Mouse (Mus musculus) limb, embryonic 15.5 days (tissue): ENCODE data around the gene Tacc2. TPM values are rescaled to one million over a fixed set of nuclear protein-coding genes. Genes with fewer than 3 reads are reported as not detected.
A peak's percentile ranks its signal among the peaks of the same experiment; 100 is the strongest.

ENCODE experiments used
- ATAC-seq: fragments of 200-750 bp; cut with Nextera tagmentation; 2 replicates; pipeline ENCODE4 v1.8.0; 2017; ENCODE audit warnings: low read depth, moderate TSS enrichment; ENCODE audit not compliant: insufficient number of reproducible peaks, low FRiP score, low TSS enrichment
- H3K27ac ChIP-seq: fragments of 300-500 bp; sonication (generic); 2 replicates; pipeline ENCODE4 v1.5.1; 2015; ENCODE audit warnings: moderate library complexity, mild to moderate bottlenecking, inconsistent platforms
- H3K27me3 ChIP-seq: fragments of 300-500 bp; sonication (generic); 2 replicates; pipeline ENCODE4 v1.6.1; 2015; ENCODE audit warnings: inconsistent platforms
- H3K36me3 ChIP-seq: fragments of 300-500 bp; sonication (generic); 2 replicates; pipeline ENCODE4 v1.6.1; 2015; ENCODE audit warnings: inconsistent platforms
- H3K4me1 ChIP-seq: fragments of 300-500 bp; sonication (generic); 2 replicates; pipeline ENCODE4 v1.6.1; 2015; ENCODE audit warnings: inconsistent platforms
- H3K4me2 ChIP-seq: fragments of 300-500 bp; sonication (generic); 2 replicates; pipeline ENCODE4 v1.6.1; 2015; ENCODE audit warnings: mild to moderate bottlenecking, inconsistent platforms
- H3K4me3 ChIP-seq: fragments of 300-500 bp; sonication (generic); 2 replicates; pipeline ENCODE4 v1.5.1; 2015; ENCODE audit warnings: mild to moderate bottlenecking, inconsistent platforms
- H3K9ac ChIP-seq: fragments of 300-500 bp; sonication (generic); 2 replicates; pipeline ENCODE4 v1.6.1; 2015; ENCODE audit warnings: inconsistent platforms
- H3K9me3 ChIP-seq: fragments of 300-500 bp; sonication (generic); 2 replicates; pipeline ENCODE4 v1.6.1; 2016; ENCODE audit warnings: inconsistent platforms
- WGBS: fragments of 180-500 bp; shearing (Covaris S2); methylation state at CpG from one replicate; pipeline ENCODE4 v1.1.7; 2015; 5-methylcytosine and 5-hydroxymethylcytosine counted together
- polyA plus RNA-seq: library from polyadenylated mRNA; unstranded; fragments of >200 nt; fragmentation: Nextera tagmentation; extraction: Ambion mirVana; gene quantifications from 2 replicates; pipeline ENCODE4 v1.2.1, GENCODE M21; 2015

Gene Tacc2
- polyA plus RNA-seq, 1 experiment from 2014 or later: 31.3 TPM

GRCm38 (mm10) chr7:130692943-130693799, 115.9 kb downstream of the Tacc2 start:
- peak overlapping the region; percentile 52 for H3K4me3 ChIP-seq
- no peaks in the 10 kb centered on the region for H3K27me3 ChIP-seq
- H3K9me3 ChIP-seq: no peaks in the 10 kb centered on the region
- peak overlapping the region; percentile 66 for H3K9ac ChIP-seq
- peak overlapping the region; percentile 96 for H3K27ac ChIP-seq
- peak; percentile 60 for ATAC-seq
- H3K36me3 ChIP-seq: no peaks in the 10 kb centered on the region
- peaks cover 52% of the 10 kb centered on the region for H3K4me1 ChIP-seq
- H3K4me2 ChIP-seq: peak overlapping the region; percentile 70
- 3% methylated on average over 19 of the region's 19 CpGs for WGBS

DNA sequence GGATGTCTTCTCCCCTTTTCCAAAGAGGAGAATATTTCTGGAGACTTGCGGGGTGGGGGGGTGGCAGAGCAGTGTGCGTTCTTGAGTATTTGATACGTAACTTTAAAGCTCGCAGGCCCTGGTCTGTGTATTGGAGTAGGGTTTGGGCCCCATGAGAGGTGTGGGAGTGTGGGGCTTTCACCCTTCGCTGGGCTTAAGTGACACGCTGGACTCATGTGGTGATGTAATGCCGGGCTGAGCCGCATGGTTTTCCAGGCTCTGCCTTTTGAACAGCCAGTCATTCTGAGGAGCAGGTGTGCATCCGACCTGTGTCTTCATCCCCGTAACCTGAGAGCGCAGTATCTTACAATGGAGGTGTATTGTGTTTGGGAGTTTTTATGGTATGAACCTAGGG, 116.6 kb downstream of the Tacc2 start:
- no peak for ATAC-seq
- Histone ChIP-seq H3K9me3 (no peaks in the 10 kb centered on the region), H3K27me3 (no peaks in the 10 kb centered on the region), H3K4me3 (peak overlapping the region; percentile 52), H3K9ac (peak overlapping the region; percentile 66), H3K4me1 (peaks cover 57% of the 10 kb centered on the region), H3K4me2 (peak overlapping the region; percentile 70), H3K36me3 (no peaks in the 10 kb centered on the region), H3K27ac (peak overlapping the region; percentile 96)
- 21% methylated on average over 11 of the region's 11 CpGs for WGBS

GRCm38 (mm10) chr7:130695669-130696338, 118.6 kb downstream of the Tacc2 start:
- Histone ChIP-seq H3K9ac (no peak overlapping the region), H3K4me2 (no peak overlapping the region), H3K9me3 (no peaks in the 10 kb centered on the region), H3K36me3 (peaks cover 4% of the 10 kb centered on the region; the same call in 1 of the 2 replicates), H3K4me3 (no peak overlapping the region), H3K27ac (peak overlapping the region; percentile 17; the same call in 1 of the 2 replicates), H3K27me3 (no peaks in the 10 kb centered on the region), H3K4me1 (peaks cover 54% of the 10 kb centered on the region)
- WGBS: 76% methylated on average over 13 of the region's 13 CpGs
- no peak for ATAC-seq

DNA sequence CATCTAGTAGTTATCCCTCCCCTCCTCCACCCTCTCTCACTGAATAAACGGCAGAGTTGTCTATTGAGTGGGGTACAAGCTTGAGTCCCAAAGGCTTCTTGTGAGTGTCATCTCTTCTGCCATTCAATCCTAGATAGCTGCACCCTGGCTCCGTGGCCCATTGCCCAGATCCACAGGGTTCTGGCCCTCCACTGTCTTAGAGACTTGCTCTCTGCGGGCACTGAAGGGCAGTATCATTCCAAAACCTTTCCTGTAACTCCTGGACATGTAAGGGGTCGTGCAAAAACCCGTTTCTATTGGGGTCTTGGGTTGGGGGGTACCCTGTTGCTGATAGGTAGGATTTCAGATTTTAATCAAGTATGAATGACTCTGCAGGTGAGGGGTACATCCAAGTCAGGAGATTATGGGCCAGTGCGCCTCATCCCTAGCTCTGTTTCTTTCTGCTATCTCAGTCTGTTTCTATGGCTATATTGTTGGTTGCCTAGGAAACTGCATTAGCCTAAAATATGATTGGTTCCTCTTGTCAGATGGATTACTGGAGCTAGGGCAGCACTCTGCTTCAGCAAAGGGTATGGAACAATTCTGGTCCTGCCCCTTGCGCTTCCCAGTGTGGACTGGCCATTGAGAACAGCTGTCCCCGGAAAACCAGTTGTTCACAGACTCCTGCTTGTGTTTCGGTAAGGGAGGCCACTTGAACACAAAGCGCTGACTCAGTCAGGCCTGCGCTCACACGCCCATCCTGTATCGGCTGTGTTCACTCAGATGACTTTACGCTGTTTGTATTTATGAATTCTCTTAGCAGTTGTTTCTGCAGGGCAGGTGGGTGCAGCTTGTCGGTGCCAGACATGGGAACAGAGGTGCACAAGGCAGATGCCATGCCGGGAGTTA, 119.4 kb downstream of the Tacc2 start:
- Histone ChIP-seq H3K9me3 (no peaks in the 10 kb centered on the region), H3K4me1 (peaks cover 48% of the 10 kb centered on the region), H3K9ac (no peak overlapping the region), H3K36me3 (peaks cover 4% of the 10 kb centered on the region; the same call in 1 of the 2 replicates), H3K4me2 (no peak overlapping the region), H3K27ac (peak overlapping the region; percentile 22; the same call in 1 of the 2 replicates), H3K4me3 (no peak overlapping the region), H3K27me3 (no peaks in the 10 kb centered on the region)
- no peak for ATAC-seq
- 73% methylated on average over 16 of the region's 16 CpGs for WGBS

DNA sequence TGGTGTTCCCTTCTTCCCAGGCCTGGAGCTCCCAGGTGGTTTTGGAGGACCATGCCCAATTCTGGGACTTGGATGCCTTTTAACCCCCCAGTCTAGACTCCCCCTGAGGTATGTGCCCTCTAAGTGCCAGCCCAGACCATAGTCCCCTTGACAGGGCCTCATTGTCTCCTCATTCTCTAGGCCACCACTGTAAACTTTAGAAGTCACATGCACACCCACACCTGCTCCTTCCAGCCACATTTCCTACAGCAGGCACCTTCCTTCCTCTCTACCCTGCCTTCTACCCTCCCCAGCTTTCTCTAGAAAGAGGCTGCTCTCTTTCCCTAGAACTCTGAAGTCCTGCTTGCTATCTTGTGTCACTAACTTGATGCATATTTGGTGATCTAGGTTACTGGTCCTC, 121.2 kb downstream of the Tacc2 start:
- no peaks in the 10 kb centered on the region for H3K27me3 ChIP-seq
- ATAC-seq: no peak
- H3K9me3 ChIP-seq: no peaks in the 10 kb centered on the region
- H3K4me3 ChIP-seq: no peak overlapping the region
- no peak overlapping the region for H3K4me2 ChIP-seq
- H3K27ac ChIP-seq: no peak overlapping the region
- H3K9ac ChIP-seq: no peak overlapping the region
- H3K36me3 ChIP-seq: peaks cover 4% of the 10 kb centered on the region; the same call in 1 of the 2 replicates
- peaks cover 31% of the 10 kb centered on the region for H3K4me1 ChIP-seq

DNA sequence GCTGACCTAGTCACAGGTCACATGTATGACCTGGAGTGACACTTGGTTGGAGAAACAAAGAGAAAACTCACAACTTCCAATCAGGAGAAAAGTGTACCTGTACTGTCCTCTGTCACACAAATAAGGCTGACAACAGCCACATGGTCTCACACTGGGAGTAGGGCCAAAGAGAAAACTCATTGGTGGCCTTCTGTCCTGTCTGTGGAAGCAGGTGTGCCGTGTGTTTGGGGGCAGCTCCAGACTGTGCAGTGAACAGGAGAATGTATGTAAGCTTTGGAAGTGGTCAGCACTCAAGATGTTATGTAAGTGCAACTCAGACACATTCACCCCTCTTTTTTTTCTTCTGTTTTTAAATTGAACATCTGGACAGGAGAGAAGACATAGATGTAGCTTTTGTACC, 124.1 kb downstream of the Tacc2 start:
- 60% methylated on average over 1 of the region's 1 CpGs for WGBS
- Histone ChIP-seq H3K9ac (no peak overlapping the region), H3K27me3 (no peaks in the 10 kb centered on the region), H3K9me3 (no peaks in the 10 kb centered on the region), H3K4me3 (no peak overlapping the region), H3K36me3 (peaks cover 4% of the 10 kb centered on the region; the same call in 1 of the 2 replicates), H3K4me1 (peaks cover 14% of the 10 kb centered on the region), H3K4me2 (no peak overlapping the region), H3K27ac (no peak overlapping the region)
- ATAC-seq: no peak

- no peaks in the 10 kb centered on the region for H3K9me3 ChIP-seq
Observed at GRCm38 (mm10) chr7:130705230-130705629, 128.0 kb downstream of the Tacc2 start.

DNA sequence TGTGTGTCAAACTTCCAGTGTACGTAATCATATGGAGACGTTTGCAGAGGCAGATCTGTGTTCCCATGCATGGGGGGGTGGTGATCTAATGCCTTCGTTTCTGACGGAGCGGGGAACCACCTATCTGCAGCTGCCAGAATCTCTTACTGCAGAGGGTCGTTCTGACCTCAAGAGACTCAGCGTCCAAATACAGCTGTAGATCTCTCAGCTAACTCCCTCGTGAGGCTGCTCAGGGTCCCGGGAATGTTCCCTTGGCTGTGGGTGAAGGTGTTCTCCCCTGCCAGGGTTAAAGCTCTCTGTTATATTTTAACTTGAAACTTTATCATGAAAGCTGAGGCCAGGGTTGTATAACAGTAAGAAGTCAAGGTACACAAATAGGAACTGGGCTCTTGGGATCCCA, 131.7 kb downstream of the Tacc2 start:
- H3K36me3 ChIP-seq: no peaks in the 10 kb centered on the region
- no peaks in the 10 kb centered on the region for H3K9me3 ChIP-seq
- H3K27ac ChIP-seq: peak overlapping the region; percentile 18; the same call in 1 of the 2 replicates
- 35% methylated on average over 9 of the region's 9 CpGs for WGBS
- H3K9ac ChIP-seq: no peak overlapping the region
- no peaks in the 10 kb centered on the region for H3K27me3 ChIP-seq
- peaks cover 30% of the 10 kb centered on the region for H3K4me1 ChIP-seq
- no peak overlapping the region for H3K4me3 ChIP-seq
- H3K4me2 ChIP-seq: no peak overlapping the region
- ATAC-seq: no peak

More at GRCm38 (mm10) chr7:130705230-130705629, 128.0 kb downstream of the Tacc2 start:
- H3K27me3 ChIP-seq: no peaks in the 10 kb centered on the region
- no peak overlapping the region for H3K9ac ChIP-seq
- H3K36me3 ChIP-seq: no peaks in the 10 kb centered on the region
- H3K4me2 ChIP-seq: no peak overlapping the region
- H3K4me3 ChIP-seq: no peak overlapping the region
- H3K4me1 ChIP-seq: peaks cover 29% of the 10 kb centered on the region
- ATAC-seq: no peak
- no peak overlapping the region for H3K27ac ChIP-seq
- WGBS: 77% methylated on average over 2 of the region's 2 CpGs

- Histone ChIP-seq H3K4me1 (peaks cover 26% of the 10 kb centered on the region), H3K27me3 (no peaks in the 10 kb centered on the region), H3K4me3 (no peak overlapping the region), H3K27ac (peak overlapping the region; percentile 18; the same call in 1 of the 2 replicates), H3K4me2 (no peak overlapping the region), H3K9me3 (no peaks in the 10 kb centered on the region), H3K9ac (no peak overlapping the region), H3K36me3 (no peaks in the 10 kb centered on the region)
- 53% methylated on average over 9 of the region's 9 CpGs for WGBS
- no peak for ATAC-seq
Observed at GRCm38 (mm10) chr7:130709372-130710274, 132.4 kb downstream of the Tacc2 start.

- WGBS: 88% methylated on average over 7 of the region's 7 CpGs
- peaks cover 10% of the 10 kb centered on the region for H3K36me3 ChIP-seq
- H3K4me2 ChIP-seq: no peak overlapping the region
- peaks cover 24% of the 10 kb centered on the region for H3K4me1 ChIP-seq
- no peak overlapping the region for H3K9ac ChIP-seq
- H3K9me3 ChIP-seq: no peaks in the 10 kb centered on the region
- H3K27ac ChIP-seq: no peak overlapping the region
- H3K27me3 ChIP-seq: no peaks in the 10 kb centered on the region
- no peak overlapping the region for H3K4me3 ChIP-seq
- no peak for ATAC-seq
Observed at GRCm38 (mm10) chr7:130711851-130712250, 134.6 kb downstream of the Tacc2 start.

DNA sequence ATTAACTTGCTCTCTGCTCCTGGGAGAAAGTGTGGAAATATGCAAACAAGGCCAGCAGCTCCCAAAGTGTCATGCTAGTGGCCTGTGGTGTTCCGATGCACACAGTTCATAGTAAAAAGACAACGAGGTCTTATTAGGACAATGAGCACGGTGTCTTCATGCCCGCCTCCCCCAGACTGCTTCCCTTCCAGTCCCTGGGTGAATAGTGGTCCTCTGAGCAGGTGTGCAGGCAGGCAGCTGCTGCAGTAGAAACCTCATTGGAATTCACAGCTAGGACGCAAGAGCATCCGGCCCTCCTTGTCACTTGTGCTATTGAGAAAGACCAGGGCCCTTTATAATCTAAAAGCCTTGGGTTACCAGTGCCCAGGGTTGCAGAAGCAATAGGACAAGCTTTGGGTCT, 136.1 kb downstream of the Tacc2 start:
- peaks cover 25% of the 10 kb centered on the region for H3K36me3 ChIP-seq
- H3K4me3 ChIP-seq: no peak overlapping the region
- H3K9me3 ChIP-seq: no peaks in the 10 kb centered on the region
- H3K4me1 ChIP-seq: peaks cover 20% of the 10 kb centered on the region
- no peak overlapping the region for H3K4me2 ChIP-seq
- H3K27ac ChIP-seq: no peak overlapping the region
- 71% methylated on average over 6 of the region's 6 CpGs for WGBS
- ATAC-seq: no peak
- H3K9ac ChIP-seq: no peak overlapping the region
- H3K27me3 ChIP-seq: no peaks in the 10 kb centered on the region
